ENCODE assay signal across 8 mouse cellular contexts in the genomic region with DNA sequence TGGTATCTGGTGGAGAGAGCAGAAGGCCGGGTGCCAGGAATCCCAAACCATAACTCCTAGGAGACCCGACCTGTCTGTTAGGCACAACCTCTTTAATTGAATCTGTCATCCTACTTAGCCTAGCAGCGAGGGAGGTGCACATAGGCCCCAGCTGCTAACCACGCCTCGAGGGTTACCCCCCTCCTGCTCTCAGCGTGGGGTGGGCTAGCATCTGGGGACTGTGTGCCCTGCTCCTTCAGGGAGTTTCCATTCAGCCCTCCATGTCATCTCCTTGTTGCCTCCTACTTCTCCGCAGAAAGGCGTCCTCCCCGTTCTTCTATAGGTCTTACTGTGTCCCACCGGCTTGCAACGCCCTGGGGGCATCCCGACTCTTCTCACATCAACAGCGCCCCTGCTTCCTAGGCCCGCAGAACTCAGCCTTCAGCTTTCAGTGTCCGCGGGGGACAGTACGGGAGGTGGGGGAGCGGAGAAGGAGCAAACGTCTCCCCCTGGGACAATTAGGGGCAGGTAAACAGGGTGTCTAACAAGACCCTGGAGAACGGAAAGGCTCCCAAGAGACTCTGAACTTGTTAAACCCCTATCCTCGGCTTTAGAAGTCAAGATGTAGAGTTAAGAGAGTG. TPM values are rescaled to one million over a fixed set of nuclear protein-coding genes. Genes with fewer than 3 reads are reported as not detected.
DNase-seq lines count a peak whose midpoint lies in the region; ATAC-seq and TF ChIP-seq lines count a peak whose summit lies in the region.

No protein-coding gene starts in this region.

- intact Hi-C loops in gastrocnemius, postnatal 14 days (cut with DNase I; ENCODE audit: low total_unique reads) = loop anchor here (5.0 to 10.0 kb wide), 2 partner anchors 38 to 166 kb away; no protein-coding TSS in a partner anchor

- 5% methylated on average over 21 of the region's 21 CpGs for WGBS in hindbrain, embryonic 12.5 days
- WGBS in midbrain, embryonic 11.5 days = 8% methylated on average over 21 of the region's 21 CpGs

- H3K27ac ChIP-seq in bone marrow macrophage, adult 2 months (ENCODE audit: insufficient read depth, low read depth, low read length) = no peak overlapping the region
- peak overlapping the region; percentile 88; the same call in 1 of the 2 replicates for H3K27ac ChIP-seq in hindbrain, embryonic 12.5 days
- H3K27ac ChIP-seq in midbrain, embryonic 11.5 days (ENCODE audit: low read depth, low read length) = no peak overlapping the region; the same call in 1 of the 2 replicates

- no peak for TF ChIP-seq POLR2A in bone marrow macrophage, adult 2 months (IDR thresholded peaks at IDR 0.05; ENCODE audit: borderline replicate concordance, low read depth, low read length)

- peak; percentile 90 for DNase-seq in heart, adult 11 months
- no peak for DNase-seq in heart, adult 8-10 months (ENCODE audit: low spot score)
- no peak for DNase-seq in midbrain, embryonic 11.5 days (ENCODE audit: low spot score, missing footprints)
- no peak for DNase-seq in frontal cortex, adult 2 months (ENCODE audit: extremely low spot score in 1 of 2, low spot score in 1 of 2)
- DNase-seq in frontal cortex, postnatal 14 days (ENCODE audit: low spot score in 2 of 2) = no peak
- DNase-seq in gastrocnemius, postnatal 14 days = no peak

- H3K27me3 ChIP-seq in hindbrain, embryonic 12.5 days = peaks cover 69% of the 10 kb centered on the region
- H3K27me3 ChIP-seq in midbrain, embryonic 11.5 days (ENCODE audit: control insufficient read depth, insufficient read depth, low read length) = peaks cover 71% of the 10 kb centered on the region

- H3K4me3 ChIP-seq in bone marrow macrophage, adult 2 months (ENCODE audit: insufficient read depth, low read length) = peak overlapping the region; percentile 41; the same call in 1 of the 2 replicates
- H3K4me3 ChIP-seq in hindbrain, embryonic 12.5 days = peak overlapping the region; percentile 70
- H3K4me3 ChIP-seq in midbrain, embryonic 11.5 days (ENCODE audit: low read depth, low read length) = peak overlapping the region; percentile 34

- no peak for ATAC-seq in hindbrain, embryonic 12.5 days (ENCODE audit: low FRiP score)
- ATAC-seq in midbrain, embryonic 11.5 days (ENCODE audit: low FRiP score) = no peak

- H3K9ac ChIP-seq in hindbrain, embryonic 12.5 days = peak overlapping the region; percentile 51; the same call in 1 of the 2 replicates
- peak overlapping the region; percentile 52; the same call in 1 of the 2 replicates for H3K9ac ChIP-seq in midbrain, embryonic 11.5 days (ENCODE audit: low read length)

- peaks cover 3% of the 10 kb centered on the region; the same call in 1 of the 2 replicates for H3K4me1 ChIP-seq in bone marrow macrophage, adult 2 months (ENCODE audit: control insufficient read depth, insufficient read depth, low read length)
- peaks cover 72% of the 10 kb centered on the region for H3K4me1 ChIP-seq in hindbrain, embryonic 12.5 days
- peaks cover 56% of the 10 kb centered on the region for H3K4me1 ChIP-seq in midbrain, embryonic 11.5 days (ENCODE audit: control insufficient read depth, insufficient read depth, low read length)

- TF ChIP-seq CTCF in bone marrow macrophage, adult 2 months (IDR thresholded peaks at IDR 0.05; ENCODE audit: low read depth, low read length) = no peak

- no peaks in the 10 kb centered on the region for H3K36me3 ChIP-seq in hindbrain, embryonic 12.5 days
- no peaks in the 10 kb centered on the region for H3K36me3 ChIP-seq in midbrain, embryonic 11.5 days (ENCODE audit: control insufficient read depth, insufficient read depth, low read length)

- H3K4me2 ChIP-seq in hindbrain, embryonic 12.5 days (replicated peaks) = peak overlapping the region; percentile 87
- peak overlapping the region; percentile 95 for H3K4me2 ChIP-seq in midbrain, embryonic 11.5 days

- H3K9me3 ChIP-seq in hindbrain, embryonic 12.5 days (replicated peaks) = no peaks in the 10 kb centered on the region
- H3K9me3 ChIP-seq in midbrain, embryonic 11.5 days (ENCODE audit: control insufficient read depth, low read length) = no peaks in the 10 kb centered on the region

RNA-seq across cellular contexts. Expression of gene Efna3, which starts 3.7 kb away (rescaled TPM):
- total RNA-seq in heart, adult 8-10 months (2022) = under 1 TPM in 1 of 4 experiments, not detected in 3; 0.11 TPM
- polyA plus RNA-seq in bone marrow macrophage, adult 2 months (2012; ENCODE audit: insufficient read depth, insufficient read length, missing spikeins) = not detected in 2 replicates
- 21.7 and 22.2 TPM in 2 replicates for polyA plus RNA-seq in hindbrain, embryonic 12.5 days (2016; fragmentation: Nextera tagmentation; extraction: Ambion mirVana)
- 4.6 and 6.4 TPM in 2 replicates for polyA plus RNA-seq in midbrain, embryonic 11.5 days (2014; fragmentation: Nextera tagmentation; extraction: Ambion mirVana)
- polyA plus RNA-seq in frontal cortex, adult 2 months (2012; rRNA removed) = 68.0 and 78.5 TPM in 2 replicates
- total RNA-seq in gastrocnemius, postnatal 14 days (2021) = not detected

RNA-seq across cellular contexts. Expression of gene Efna4, which starts 18.7 kb away (rescaled TPM):
- under 1 TPM in 3 of 4 experiments, not detected in 1; 0.19 to 0.34 (median 0.27) TPM for total RNA-seq in heart, adult 8-10 months (2022)
- not detected in 2 replicates for polyA plus RNA-seq in bone marrow macrophage, adult 2 months (2012; ENCODE audit: insufficient read depth, insufficient read length, missing spikeins)
- polyA plus RNA-seq in hindbrain, embryonic 12.5 days (2016; fragmentation: Nextera tagmentation; extraction: Ambion mirVana) = 20.5 and 21.4 TPM in 2 replicates
- polyA plus RNA-seq in midbrain, embryonic 11.5 days (2014; fragmentation: Nextera tagmentation; extraction: Ambion mirVana) = 15.3 and 17.5 TPM in 2 replicates
- 0.76 and 1.2 TPM in 2 replicates for polyA plus RNA-seq in frontal cortex, adult 2 months (2012; rRNA removed)
- total RNA-seq in gastrocnemius, postnatal 14 days (2021) = under 1 TPM; 0.42 to 0.80 TPM

RNA-seq across cellular contexts. Expression of gene Adam15, which starts 30.7 kb away (rescaled TPM):
- 10 to 100 TPM; 43.3 to 52.5 (median 48.6) TPM for total RNA-seq in heart, adult 8-10 months (2022)
- polyA plus RNA-seq in bone marrow macrophage, adult 2 months (2012; ENCODE audit: insufficient read depth, insufficient read length, missing spikeins) = 315 and 328 TPM in 2 replicates
- 40.3 and 41.9 TPM in 2 replicates for polyA plus RNA-seq in hindbrain, embryonic 12.5 days (2016; fragmentation: Nextera tagmentation; extraction: Ambion mirVana)
- polyA plus RNA-seq in midbrain, embryonic 11.5 days (2014; fragmentation: Nextera tagmentation; extraction: Ambion mirVana) = 17.0 and 18.7 TPM in 2 replicates
- 148 and 157 TPM in 2 replicates for polyA plus RNA-seq in frontal cortex, adult 2 months (2012; rRNA removed)
- 10 to 100 TPM; 35.0 to 40.1 TPM for total RNA-seq in gastrocnemius, postnatal 14 days (2021)

RNA-seq across cellular contexts. Expression of gene Efna1, which starts 38.1 kb away (rescaled TPM):
- 10 to 100 TPM; 28.2 to 36.1 (median 32.6) TPM for total RNA-seq in heart, adult 8-10 months (2022)
- 0.96 TPM in 1 of 2 replicates, not detected in the other for polyA plus RNA-seq in bone marrow macrophage, adult 2 months (2012; ENCODE audit: insufficient read depth, insufficient read length, missing spikeins)
- 14.3 and 15.4 TPM in 2 replicates for polyA plus RNA-seq in hindbrain, embryonic 12.5 days (2016; fragmentation: Nextera tagmentation; extraction: Ambion mirVana)
- 12.2 and 12.5 TPM in 2 replicates for polyA plus RNA-seq in midbrain, embryonic 11.5 days (2014; fragmentation: Nextera tagmentation; extraction: Ambion mirVana)
- 7.3 and 7.9 TPM in 2 replicates for polyA plus RNA-seq in frontal cortex, adult 2 months (2012; rRNA removed)
- total RNA-seq in gastrocnemius, postnatal 14 days (2021) = 10 to 100 TPM; 20.7 to 22.1 TPM

RNA-seq across cellular contexts. Expression of gene Dcst2, which starts 42.7 kb away (rescaled TPM):
- not detected for total RNA-seq in heart, adult 8-10 months (2022)
- polyA plus RNA-seq in bone marrow macrophage, adult 2 months (2012; ENCODE audit: insufficient read depth, insufficient read length, missing spikeins) = not detected in 2 replicates
- polyA plus RNA-seq in hindbrain, embryonic 12.5 days (2016; fragmentation: Nextera tagmentation; extraction: Ambion mirVana) = 0.12 and 0.29 TPM in 2 replicates
- polyA plus RNA-seq in midbrain, embryonic 11.5 days (2014; fragmentation: Nextera tagmentation; extraction: Ambion mirVana) = 0.33 TPM in 1 of 2 replicates, not detected in the other
- polyA plus RNA-seq in frontal cortex, adult 2 months (2012; rRNA removed) = 0.68 and 0.86 TPM in 2 replicates
- not detected for total RNA-seq in gastrocnemius, postnatal 14 days (2021)
